Mouse (Mus musculus): ENCODE results near the gene Ypel3.
"Not testable (repeated sequence)": the region's sequence is repeated elsewhere in the genome, so short reads cannot be mapped to it uniquely, and the experiment has no call there.

Ypel3 gene

DNA sequence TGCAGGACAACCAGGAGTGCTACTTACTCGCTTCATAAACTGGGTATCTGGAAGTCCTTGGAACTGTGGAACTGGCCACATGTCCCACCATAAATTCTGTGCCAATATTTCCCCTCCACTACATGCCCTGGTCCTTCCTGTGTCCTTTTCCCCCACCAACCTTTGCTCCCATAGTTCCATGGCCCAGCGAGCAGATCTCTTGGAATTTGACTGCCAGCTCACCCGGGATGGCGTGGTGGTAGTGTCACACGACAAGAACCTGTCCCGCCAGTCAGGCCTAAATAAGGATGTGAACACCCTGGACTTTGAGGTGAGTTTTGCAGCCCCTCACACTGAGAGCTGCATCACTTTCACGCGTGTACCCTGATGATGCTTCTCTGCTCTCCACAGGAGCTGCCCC, 9.8 kb upstream of the Ypel3 start:
- no peak for DNase-seq

DNA sequence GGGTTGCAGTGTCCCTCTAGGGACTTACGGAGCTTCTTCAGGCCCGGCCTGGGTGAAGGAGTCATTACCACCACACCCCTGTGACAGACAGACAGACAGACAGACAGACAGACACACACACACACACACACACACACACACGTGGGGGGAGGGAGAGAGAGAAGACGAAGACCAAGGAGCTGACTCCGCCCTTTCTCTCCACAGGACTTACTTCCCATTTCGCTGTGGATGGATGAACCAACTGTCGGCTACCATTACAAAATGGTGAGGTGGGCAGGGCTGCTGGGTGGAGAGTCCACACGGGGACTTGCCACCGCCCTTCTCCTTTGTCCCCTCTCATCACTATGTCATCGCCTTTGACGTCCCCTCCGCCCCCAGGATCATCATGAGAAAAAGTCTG, 6.0 kb upstream of the Ypel3 start:
- DNase-seq, result no peak

DNA sequence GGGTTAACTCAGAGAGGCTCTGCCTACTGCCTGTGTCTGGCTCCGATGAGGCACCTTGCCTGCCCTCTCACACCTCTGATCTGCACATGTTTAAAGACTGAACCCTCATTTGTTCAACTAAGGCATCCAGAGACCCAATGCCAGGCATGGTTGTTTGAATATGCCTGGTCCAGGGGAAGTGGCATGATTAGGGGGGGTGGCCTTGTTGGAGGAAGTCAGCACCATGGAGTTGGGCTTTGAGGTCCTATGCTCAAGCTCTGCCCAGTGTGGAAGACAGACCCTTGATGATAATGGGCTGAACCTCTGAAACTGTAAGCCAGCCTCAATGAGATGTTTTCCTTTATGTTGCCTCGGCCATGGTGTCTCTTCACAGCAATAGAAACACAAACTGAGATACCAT, 3.4 kb upstream of the Ypel3 start:
- no peak for DNase-seq

DNA sequence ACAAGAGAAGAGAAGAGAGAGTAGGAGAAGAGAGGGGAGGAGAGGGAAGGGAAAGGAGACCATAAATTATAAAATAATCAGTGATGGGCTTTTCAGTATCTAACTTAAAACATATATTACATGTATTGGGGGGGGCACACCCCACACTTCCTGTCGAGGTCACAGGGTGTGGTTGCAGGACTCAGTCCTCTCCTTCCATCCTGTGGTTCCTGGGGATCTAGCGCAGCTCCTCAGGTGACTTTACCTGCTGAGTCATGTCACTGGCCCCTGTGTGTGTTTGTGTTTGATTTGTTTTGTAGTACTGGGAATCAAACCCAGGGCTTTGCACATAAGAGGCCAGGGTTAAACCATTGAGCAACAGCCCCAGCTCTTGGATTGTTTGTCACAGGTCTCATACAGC, 2.3 kb upstream of the Ypel3 start:
- DNase-seq, result no peak

DNA sequence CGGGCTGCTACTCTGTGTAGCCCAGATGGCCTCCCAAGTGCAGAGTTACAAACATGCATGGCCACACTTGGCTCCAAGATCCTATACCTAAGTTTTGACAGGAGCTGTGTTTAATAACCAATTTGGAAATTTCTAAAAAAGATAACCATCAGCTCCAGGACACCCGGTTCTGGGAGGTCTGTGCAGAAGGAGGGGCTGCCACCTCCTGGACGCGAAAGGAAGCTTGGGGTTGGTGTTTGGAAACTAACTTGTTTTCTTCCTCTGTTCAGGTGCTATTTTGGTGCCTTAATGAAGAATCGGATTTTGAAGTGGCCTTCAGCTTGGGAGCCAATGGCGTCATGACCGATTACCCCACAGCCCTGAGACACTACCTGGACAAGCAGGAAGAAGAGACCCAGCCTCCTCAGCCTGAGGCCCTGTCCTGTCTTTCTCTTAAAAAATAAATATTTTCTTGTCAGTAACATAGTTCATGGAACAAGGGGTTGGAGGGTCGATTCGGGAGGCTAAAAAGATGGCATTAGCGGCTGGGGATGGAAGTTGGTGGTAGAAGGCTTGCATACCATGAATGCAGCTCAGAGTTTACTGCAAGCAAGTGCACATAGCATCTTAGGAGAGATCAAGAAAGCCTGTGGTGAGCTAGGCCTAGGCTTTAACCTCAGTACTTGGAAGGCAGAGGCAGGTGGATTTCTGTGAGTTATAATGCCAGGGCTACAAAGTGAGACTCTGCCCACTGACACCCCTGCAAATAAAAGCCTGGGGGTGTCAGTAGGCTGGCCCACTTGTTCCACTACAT, 1.4 kb upstream of the Ypel3 start:
- DNase-seq, result peak; percentile 37 to 49

DNA sequence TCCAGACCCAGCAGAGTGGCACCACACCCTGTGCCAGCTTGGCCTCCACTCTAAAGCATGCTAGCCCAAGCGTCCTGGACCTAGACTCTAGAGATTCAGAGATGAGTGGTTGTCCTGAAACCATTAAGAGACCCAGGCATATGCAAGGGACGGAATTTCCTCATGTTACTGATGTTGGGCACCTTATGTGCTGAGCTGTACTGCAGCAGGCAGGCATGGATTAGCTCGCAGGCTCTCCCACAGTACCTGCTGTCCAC, 849 bp upstream of the Ypel3 start:
- no peak for DNase-seq

DNA sequence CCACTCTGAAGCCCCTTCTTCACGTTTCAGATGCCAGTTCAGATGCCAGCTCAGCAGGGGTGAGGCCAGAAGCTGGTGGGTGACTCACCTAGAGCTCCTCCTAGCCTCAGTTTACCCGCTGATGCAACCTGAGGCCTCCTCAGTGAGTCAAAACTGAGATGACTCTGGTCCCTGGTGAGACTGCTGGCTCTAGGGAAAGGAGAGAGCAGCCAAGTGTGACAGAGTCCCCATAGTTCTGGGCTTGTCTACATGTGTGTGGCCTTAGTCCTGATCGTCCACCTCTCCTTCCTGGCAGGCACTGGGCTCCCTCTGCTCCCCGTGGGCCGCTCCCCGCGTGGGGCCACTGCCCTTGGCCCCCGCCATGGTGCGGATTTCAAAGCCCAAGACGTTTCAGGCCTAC, 721 bp downstream of the Ypel3 start:
- DNase-seq, result peak in 1 of 2 experiments; percentile 49

DNA sequence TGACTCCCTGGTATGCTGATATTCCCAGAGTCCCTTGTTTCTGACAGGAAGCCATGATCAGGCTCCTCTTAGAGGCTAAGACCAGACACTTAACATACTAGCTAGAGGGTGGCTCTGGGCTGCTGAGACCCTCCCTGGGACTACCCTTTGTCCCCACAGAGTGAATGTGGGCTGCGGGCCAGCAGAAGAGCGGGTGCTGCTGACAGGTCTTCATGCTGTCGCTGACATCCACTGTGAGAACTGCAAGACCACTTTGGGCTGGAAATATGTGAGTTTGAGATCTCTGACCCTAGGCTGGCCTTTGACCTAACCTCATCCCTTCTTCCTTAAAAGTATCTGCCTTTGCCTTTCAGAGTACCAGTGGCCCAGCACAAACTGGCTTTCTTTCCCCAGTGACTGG, 1.4 kb downstream of the Ypel3 start:
- DNase-seq, result no peak

DNA sequence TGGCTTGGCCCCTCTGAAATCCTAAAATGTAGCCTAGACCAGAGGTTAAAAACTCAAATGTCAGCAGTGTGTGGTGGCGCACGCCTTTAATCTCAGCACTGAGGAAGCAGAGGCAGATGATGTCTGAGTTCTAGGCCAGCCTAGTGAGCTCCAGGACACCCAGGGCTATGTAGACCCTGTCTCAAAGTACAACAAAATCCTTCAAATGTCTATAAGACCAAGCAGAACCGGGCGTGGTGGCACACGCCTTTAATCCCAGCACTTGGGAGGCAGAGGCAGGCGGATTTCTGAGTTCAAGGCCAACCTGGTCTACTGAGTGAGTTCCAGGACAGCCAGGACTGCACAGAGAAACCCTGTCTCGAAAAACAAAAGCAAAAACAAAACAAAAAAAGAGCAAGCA, 2.3 kb downstream of the Ypel3 start:
- DNase-seq, result not testable (repeated sequence)

DNA sequence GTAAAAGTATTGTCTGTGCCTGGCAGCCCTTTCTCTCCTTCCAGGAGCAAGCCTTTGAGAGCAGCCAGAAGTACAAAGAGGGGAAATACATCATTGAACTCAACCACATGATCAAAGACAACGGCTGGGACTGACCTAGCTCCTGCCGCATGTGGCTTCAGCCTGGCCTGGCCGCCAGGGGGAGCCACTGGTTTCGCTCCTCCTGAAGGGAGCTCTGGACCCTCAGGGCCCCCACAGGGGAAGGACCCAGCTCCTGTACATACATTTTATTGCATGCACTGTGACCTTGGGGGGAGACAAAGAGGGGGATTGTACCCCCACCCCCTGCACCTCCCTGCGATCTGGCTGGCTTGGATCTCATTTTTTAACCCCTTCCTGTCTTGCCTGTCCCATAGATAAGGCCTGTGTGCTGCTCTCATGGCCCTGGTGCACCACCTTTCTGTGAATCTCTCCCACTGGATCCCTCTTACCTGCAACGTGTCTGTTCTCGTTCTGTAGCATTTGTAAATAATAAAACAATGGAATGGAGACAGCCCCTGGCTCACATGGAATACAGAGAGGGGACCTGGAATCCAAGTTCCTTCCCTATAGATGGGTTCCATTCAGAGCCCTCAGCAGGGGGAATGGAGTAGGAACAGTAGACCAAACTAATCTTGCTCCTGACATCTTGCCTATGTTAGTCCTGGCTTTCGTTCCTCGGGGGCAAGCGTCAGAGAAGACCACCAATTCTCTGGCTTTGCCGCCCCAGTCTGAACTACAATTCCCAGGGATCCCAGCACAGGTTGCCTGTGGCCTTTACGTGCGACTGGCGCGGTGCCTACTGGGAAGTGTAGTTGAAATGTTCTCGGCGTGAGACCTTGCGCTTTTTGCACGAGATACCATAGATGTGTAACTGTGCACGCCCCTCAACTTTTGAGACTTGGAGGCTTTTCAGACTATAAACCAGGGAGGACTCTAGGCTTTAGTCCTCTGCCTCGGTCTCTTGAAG, 3.5 kb downstream of the Ypel3 start:
- DNase-seq, result peak; percentile 88

DNA sequence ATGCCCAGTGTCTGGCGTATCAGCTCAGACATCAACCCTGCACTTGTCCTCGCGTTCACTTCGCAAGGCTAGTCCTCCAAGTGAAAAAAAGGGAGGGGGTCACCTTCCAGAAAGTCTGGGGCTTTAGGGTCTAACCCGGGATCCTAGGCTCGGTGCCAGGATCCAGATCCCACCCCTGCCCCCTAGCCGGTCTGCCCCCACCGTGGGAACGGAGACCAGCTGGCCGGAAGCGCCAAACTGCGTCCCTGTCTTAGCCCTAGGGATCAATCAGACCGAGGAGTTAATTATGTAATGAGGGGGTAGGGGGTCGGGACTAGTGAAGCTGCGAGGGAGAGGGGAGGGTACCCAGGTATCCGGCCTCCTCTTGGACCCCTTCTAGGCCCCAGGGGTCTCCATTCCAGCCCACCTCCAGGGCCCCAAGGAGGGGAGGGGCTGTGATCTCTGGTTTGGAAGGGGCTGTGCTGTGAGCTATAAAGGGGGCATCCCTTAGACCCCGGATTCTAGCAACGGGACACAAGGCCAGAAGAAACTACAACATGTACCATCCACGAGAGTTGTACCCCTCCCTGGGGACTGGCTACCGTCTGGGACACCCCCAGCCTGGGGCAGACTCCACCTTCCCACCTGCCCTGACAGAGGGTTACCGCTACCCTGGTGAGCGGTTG, 4.3 kb downstream of the Ypel3 start, which contains the start of gene Tbx6:
Gene Tbx6, plus strand, starts transcription at position 513 of the 665 bp plus-strand sequence.
- DNase-seq, result peak in 1 of 2 experiments; percentile 47

DNA sequence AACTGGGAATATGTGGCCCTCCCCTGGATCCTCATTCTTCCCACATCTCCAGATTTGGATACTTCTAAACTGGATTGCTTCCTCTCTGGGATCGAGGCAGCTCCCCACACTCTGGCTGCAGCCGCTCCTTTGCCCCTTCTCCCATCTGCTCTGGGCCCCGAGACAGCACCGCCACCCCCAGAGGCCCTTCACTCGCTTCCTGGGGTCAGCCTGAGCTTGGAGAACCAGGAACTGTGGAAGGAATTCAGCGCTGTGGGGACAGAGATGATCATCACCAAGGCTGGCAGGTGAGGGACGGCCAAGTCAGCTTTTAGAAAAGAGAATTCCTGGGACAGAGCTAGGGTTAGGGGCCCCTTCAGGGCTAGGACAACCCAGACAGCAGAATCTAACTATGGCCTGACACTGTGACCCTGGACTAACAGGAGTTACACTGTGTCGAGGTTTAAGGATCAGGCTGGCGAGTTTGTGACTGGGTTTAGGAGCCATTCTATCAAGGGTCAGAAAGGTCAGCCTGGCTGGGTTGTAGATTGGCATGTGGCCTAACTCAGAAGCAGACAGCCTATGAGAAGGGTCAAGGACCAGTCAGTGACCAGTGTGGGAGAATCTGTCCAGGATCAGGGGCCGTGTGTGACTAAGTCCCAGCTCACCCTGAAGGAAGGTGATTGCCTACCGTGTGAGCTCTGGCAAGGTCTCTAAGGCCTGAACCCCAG, 5.1 kb downstream of the Ypel3 start:
- no peak for DNase-seq

DNA sequence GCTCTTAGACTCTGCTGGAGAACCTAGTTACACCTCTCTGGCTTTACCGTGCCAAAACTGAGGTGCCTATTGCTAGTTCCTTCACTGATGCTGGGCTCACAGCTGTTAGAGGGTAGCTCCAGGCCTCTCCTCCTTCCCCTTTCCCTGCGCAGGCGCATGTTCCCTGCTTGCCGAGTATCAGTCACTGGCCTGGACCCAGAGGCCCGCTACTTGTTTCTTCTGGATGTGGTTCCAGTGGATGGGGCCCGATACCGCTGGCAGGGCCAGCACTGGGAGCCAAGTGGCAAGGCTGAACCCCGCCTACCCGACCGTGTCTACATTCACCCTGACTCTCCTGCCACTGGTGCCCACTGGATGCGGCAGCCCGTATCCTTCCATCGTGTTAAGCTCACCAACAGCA, 5.9 kb downstream of the Ypel3 start:
- no peak for DNase-seq

DNA sequence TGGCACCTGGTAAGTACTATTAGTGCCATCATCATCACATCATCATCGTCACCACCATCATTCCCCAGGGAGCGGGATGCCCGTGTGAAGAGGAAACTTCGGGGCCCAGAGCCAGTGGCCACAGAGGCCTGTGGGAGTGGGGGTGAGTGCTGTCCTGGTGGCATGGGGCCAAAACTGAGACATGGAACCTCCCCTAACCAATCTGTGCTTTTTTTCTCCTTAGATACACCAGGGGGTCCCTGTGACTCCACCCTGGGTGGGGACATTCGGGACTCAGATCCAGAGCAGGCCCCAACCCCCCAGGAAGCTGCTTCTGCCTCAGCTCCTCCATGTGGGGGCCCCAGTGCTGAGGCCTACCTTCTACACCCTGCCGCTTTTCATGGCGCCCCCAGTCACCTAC, 7.7 kb downstream of the Ypel3 start:
- no peak for DNase-seq

DNA sequence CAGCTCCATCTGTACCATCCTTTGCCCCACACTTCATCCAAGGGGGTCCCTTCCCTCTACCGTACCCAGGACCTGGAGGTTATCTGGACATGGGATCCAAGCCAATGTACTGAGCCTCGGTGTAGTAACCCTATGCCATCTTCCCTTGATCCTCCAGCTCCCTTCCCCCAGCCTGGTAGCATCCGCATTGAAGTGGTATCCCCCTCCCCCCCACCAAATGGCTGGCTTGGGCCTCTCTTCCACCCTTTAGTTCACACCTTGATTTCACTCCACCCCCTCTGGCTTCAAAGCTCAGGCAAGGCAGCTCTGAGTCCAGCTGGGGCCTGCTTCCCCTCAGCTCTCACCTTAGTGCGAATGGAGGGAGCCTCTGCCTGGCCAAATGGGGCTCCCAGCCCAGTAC, 8.3 kb downstream of the Ypel3 start:
- no peak for DNase-seq

DNA sequence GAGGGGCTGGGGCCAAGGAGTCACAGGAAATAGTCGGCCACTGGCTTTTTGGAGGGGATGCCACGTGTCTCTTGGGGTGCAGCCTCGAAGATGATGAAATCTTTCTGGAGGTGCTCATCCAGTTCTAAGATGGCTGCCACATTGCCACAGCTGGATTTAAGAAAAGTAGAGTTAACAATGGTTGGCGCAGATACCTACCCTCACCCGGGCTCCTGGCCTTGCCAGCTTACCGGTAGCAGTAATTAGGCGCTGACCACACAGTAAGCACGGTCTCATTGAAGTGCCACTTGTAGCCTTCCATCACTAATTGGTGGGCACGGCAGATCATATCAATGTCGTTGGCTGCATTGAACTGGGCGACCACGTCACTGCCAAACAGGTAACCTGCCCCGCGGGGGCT, 9.4 kb downstream of the Ypel3 start:
- no peak for DNase-seq

DNA sequence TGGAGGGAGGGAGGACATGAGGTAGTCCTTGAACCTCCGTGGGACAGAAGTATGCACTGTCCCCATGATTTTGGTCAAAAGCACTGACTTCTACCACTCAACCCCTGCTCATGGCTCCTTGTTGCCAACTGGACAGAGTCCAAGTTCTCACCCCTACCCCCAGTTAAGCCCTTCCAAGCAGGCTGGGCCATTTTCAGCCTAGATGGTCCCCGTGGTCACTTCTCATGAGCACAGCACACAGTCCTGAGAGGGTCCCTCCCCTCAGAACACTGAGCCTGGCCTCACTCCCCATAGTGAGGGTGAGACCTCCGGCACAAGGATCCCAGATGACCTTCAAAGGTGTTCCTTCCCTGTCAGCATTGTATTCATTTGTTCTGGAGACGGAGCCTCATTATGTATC, 12.4 kb downstream of the Ypel3 start:
- no peak for DNase-seq

DNA sequence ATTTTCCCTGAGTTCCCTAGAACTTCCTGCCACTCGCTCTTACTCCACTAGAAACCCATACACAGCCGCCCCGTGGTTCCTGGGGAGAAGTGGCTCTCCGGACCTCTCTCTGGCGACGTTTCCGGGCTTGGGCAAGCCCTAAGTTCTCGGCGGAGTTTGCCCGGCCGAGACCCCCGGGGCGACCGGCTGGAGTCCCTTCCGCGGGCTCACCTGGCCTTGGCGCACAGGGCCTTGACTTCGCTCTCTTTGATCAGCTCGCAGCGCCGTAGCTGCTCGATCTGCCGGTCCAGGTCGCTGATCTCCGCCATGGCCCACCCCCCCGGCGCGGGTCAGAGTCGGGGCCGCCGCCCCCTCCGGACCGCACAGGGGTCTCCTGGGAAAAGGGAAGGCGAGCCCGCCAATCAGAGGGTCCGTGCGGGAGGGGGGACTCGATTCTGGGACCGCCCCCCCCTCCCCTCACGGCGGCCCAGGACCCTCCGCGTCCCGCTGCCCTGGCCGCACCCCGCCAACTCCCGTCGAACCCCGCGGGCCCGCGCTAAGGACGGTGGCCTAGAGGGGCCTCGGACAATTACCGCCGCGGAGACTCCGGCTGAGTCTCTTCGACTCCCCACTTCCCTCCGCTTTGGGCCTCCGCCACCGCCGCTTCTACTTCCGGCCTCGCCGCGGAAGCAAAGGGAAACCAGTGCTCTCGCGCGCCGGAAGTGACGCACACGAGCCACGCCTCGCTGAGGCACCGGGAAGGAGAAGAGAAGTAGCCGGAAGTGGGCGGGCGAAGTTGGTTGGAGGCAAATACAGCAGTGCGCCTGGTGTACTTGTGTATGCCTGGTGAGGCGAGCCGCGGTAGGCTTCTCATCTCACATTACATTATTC, 15.3 kb downstream of the Ypel3 start, which contains the start of gene Ppp4c:
Gene Ppp4c, minus strand, starts transcription at position 646 of the 870 bp plus-strand sequence.
- DNase-seq, result peak; percentile 96 to 98

DNA sequence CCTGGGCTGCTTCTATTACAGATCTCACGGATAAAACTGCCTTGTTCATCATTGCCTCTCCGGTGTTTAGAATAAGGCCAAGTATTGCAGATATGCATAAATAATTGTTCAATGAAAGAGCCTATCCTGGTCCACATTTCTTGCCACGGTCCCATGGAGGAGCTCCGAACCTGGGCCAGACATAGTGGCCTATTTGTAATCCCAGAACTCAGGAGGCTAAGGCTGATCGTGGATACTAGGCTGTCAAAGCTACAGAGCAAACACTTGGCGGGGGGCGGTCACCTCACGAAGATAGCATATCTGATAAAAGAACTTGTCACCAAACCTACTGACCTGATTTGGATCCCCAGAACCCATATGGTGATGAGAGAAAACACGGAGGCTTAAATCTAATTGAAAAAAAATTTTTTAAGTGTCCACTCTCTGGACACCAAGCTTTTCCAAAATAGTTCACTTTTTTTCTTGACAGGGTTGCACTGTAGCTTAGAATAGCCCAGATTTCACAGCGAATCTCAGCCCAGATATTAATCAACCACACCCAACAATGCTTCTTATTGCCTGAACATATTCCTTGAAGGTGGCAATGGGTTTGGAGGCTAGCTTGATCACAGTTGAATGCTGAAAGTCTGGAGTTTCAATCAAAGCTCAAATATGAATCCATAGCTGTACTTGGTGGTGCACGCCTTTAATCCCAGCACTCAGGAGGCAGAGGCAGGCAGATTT, 16.1 kb downstream of the Ypel3 start:
- DNase-seq, result no peak

DNA sequence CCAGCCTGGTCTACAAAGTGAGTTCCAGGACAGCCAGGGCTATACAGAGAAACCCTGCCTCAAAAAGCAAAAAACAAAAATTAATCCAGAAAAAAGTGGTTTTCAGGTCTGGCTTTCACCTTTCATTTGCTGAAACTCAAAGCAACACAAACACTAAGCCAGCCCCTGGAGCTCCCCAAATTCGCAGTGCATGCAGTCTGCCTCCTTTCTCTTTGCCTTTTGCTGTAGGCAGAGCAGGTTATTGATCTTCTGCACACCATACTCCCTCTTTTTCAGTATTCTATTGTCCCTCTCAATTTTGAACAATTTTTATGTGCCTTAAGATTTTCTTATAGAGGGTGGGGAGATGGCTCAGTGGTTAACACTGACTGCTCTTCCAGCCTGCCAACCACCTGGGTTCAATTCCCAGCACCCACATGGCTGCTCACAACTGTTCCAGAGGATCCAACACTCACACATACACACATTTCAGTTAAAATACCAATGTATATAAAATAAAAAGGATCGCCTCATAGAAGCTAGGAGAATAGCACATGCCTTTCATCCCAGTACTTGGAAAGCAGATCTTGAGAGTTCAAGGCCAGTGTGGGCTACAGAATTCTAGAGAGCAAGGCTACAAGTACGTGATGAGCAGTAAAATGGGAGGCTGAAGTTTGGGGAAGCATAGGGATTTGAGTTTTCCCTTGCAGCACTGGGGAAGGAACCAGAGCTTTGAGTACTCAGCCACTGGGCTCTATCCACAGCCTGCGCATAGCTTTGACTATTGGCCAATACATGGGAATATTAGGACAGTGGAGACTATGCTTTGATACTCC, 16.9 kb downstream of the Ypel3 start:
- DNase-seq, result no peak
